Mouse (Mus musculus): ENCODE measurements around the gene Rin1. TPM values are rescaled to one million over a fixed set of nuclear protein-coding genes. Genes with fewer than 3 reads are reported as not detected.

The Rin1 gene
- total and polyA plus RNA-seq, 3 experiments, result 0.13 to 0.89 (median 0.47) TPM

DNA sequence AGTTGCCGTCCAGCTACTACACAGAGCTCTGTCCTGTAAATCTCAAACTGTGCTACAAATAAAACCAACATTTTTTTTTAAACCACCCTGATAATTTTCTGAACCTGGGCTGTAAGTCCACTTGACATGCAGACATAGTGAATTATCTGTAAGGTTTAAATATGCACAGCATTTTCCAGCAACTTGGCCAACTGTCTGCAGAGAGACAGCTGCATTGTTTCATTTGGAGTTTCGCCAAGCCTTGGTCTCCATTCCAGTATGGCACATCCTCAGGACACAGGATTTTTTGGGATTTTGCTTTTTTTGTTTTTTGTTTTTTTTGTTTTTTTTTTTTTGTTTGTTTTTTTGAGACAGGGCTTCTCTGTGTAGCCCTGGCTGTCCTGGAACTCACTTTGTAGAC is 28.9 kb upstream of the Rin1 start:
- H3K9me3 ChIP-seq (replicated peaks; ENCODE audit: low read length), result no peaks in the 10 kb centered on the region
- no peak overlapping the region for H3K4me3 ChIP-seq (replicated peaks in 1 of 3; ENCODE audit: low read depth in 2 of 3, low read length in 2 of 3, poor library complexity in 1 of 3)
- no peaks in the 10 kb centered on the region for H3K79me2 ChIP-seq (replicated peaks; ENCODE audit: control insufficient read depth, extremely low read depth, insufficient read depth, poor library complexity, severe bottlenecking)
- H3K4me1 ChIP-seq (ENCODE audit: control insufficient read depth in 1 of 2, insufficient read depth in 2 of 2), result peaks cover 10 to 27% of the 10 kb centered on the region in 2 experiments
- dilution Hi-C loops (cut with MboI; ENCODE audit: extremely low pct_ligation_motif_present, extremely low pct_unique_long_range_greater_than_20kb, low sequenced_read_pairs), result no loop called here
- DNase-seq (ENCODE audit: extremely low read depth), result no peak
- peaks cover 6% of the 10 kb centered on the region for H3K27me3 ChIP-seq (replicated peaks)
- H3K36me3 ChIP-seq (replicated peaks in 1 of 2; ENCODE audit: control insufficient read depth in 1 of 2, insufficient read depth in 1 of 2, low read length in 1 of 2), result peaks cover 0 to 6% of the 10 kb centered on the region in 2 experiments
- in situ Hi-C loops (cut with MboI; ENCODE audit: low pct_ligation_motif_present, low pct_unique_long_range_greater_than_20kb, low sequenced_read_pairs), result no loop called here
- no peak overlapping the region for H3K4me2 ChIP-seq (ENCODE audit: insufficient read depth, low read depth, poor library complexity, severe bottlenecking)
- H3K27ac ChIP-seq (ENCODE audit: insufficient read depth, low read depth), result no peak overlapping the region
- TF ChIP-seq CTCF (conservative IDR thresholded peaks at IDR 0.05 in 1 of 2, IDR thresholded peaks at IDR 0.05 in 1 of 2; ENCODE audit: low read depth in 2 of 2, low read length in 2 of 2) (no peak), MYC (IDR thresholded peaks at IDR 0.05; ENCODE audit: low read depth, low read length) (no peak), HCFC1 (IDR thresholded peaks at IDR 0.05; ENCODE audit: low read depth, low read length) (no peak), GABPA (IDR thresholded peaks at IDR 0.05; ENCODE audit: insufficient replicate concordance, low read depth, low read length) (no peak), KAT2A (IDR thresholded peaks at IDR 0.05; ENCODE audit: insufficient replicate concordance, low read length) (no peak), ZMIZ1 (IDR thresholded peaks at IDR 0.05; ENCODE audit: low read depth, low read length) (no peak), USF1 (IDR thresholded peaks at IDR 0.05; ENCODE audit: low read depth, low read length) (no peak), CHD2 (IDR thresholded peaks at IDR 0.05; ENCODE audit: low read length) (no peak), MEF2A (IDR thresholded peaks at IDR 0.05; ENCODE audit: borderline replicate concordance, low read depth, low read length) (no peak), NRF1 (IDR thresholded peaks at IDR 0.05; ENCODE audit: low read depth, low read length) (no peak), SIN3A (IDR thresholded peaks at IDR 0.05; ENCODE audit: low read length) (no peak), MXI1 (IDR thresholded peaks at IDR 0.05; ENCODE audit: low read depth, low read length) (no peak), ZKSCAN1 (IDR thresholded peaks at IDR 0.05; ENCODE audit: borderline replicate concordance, low read depth, low read length) (no peak), TCF12 (IDR thresholded peaks at IDR 0.05; ENCODE audit: low read depth, low read length) (no peak)
- H3K9ac ChIP-seq (ENCODE audit: insufficient read depth, low read depth), result no peak overlapping the region

DNA sequence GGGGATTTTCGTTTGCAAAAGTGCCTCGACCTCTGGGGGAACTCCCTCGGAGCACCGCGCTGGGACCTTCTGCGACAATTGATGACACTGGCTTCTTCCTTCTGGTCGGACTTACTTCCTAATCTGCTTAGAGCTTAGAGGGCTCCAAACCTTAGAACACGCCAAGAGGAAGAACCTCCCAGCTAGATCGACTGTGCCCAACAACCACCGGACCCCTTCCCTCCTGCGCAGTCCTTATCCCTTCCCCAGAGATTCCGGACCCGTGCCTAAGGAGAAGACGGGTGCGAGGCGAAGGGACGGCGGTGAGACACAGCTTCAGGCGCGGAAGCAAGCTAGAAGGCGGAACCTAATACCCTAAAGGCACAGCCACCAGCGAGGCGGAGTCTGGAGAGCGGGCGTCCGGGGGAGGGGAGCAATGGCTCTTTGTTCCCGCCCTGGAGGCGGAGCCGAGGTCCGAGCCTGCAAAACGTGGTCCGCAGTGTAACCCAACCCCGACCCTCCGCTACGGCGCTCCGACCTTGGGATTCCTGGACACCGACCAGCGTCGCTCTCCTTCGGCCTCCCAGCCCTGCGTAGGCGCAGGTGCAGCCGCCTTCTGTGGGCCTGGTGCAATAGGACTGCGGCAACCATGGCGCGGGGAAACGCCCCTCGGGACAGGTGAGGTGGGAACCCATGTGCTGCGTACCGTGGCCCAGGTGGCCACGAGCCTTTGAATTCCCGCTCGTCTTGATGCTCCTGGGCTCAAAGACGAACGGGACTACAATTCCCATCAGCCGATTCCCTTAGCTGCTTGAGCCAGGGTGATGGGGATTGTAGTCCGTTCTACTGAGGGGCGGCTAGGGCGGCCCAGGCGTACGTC is 26.4 kb upstream of the Rin1 start, which contains the start of gene Slc29a2:
TSS of gene Slc29a2 (plus strand) at position 240 of the 859 bp plus-strand sequence.
- H3K36me3 ChIP-seq (replicated peaks in 1 of 2; ENCODE audit: control insufficient read depth in 1 of 2, insufficient read depth in 1 of 2, low read length in 1 of 2), result peaks cover 8 to 28% of the 10 kb centered on the region in 2 experiments
- H3K4me1 ChIP-seq (ENCODE audit: control insufficient read depth in 1 of 2, insufficient read depth in 2 of 2), result peaks cover 10 to 14% of the 10 kb centered on the region in 2 experiments
- H3K27me3 ChIP-seq (replicated peaks), result peaks cover 4% of the 10 kb centered on the region
- peak; percentile 80 for TF ChIP-seq ELF1 (IDR thresholded peaks at IDR 0.05; ENCODE audit: low read depth, low read length)
- peak; percentile 82 for TF ChIP-seq MXI1 (IDR thresholded peaks at IDR 0.05; ENCODE audit: low read depth, low read length)
- no peak for TF ChIP-seq CTCF (conservative IDR thresholded peaks at IDR 0.05 in 1 of 2, IDR thresholded peaks at IDR 0.05 in 1 of 2; ENCODE audit: low read depth in 2 of 2, low read length in 2 of 2)
- TF ChIP-seq ZMIZ1 (IDR thresholded peaks at IDR 0.05; ENCODE audit: low read depth, low read length), result peak; percentile 90
- TF ChIP-seq KAT2A (IDR thresholded peaks at IDR 0.05; ENCODE audit: insufficient replicate concordance, low read length), result no peak
- TF ChIP-seq ETS1 (conservative IDR thresholded peaks at IDR 0.05; ENCODE audit: low read depth, low read length), result no peak
- TF ChIP-seq MEF2A (IDR thresholded peaks at IDR 0.05; ENCODE audit: borderline replicate concordance, low read depth, low read length), result no peak; the same call in 1 of the 2 replicates
- TF ChIP-seq TBP (conservative IDR thresholded peaks at IDR 0.05; ENCODE audit: low read depth, low read length), result peak; percentile 60
- peak; percentile 79; the same call in 1 of the 2 replicates for TF ChIP-seq POLR2AphosphoS2 (IDR thresholded peaks at IDR 0.05; ENCODE audit: low read depth, low read length)
- TF ChIP-seq ZNF384 (IDR thresholded peaks at IDR 0.05; ENCODE audit: low read depth, low read length), result no peak
- TF ChIP-seq MYC (IDR thresholded peaks at IDR 0.05; ENCODE audit: low read depth, low read length), result peak; percentile 85
- TF ChIP-seq HCFC1 (IDR thresholded peaks at IDR 0.05; ENCODE audit: low read depth, low read length), result peak; percentile 83
- TF ChIP-seq E2F4 (IDR thresholded peaks at IDR 0.05; ENCODE audit: insufficient replicate concordance, low read depth, low read length), result 0 out of 2 replicates have a peak, but pooled peaks have one; percentile 48
- peak; percentile 68 for TF ChIP-seq MAX (IDR thresholded peaks at IDR 0.05; ENCODE audit: low read length)
- no peak; the same call in 1 of the 2 replicates for TF ChIP-seq NRF1 (IDR thresholded peaks at IDR 0.05; ENCODE audit: low read depth, low read length)
- peak; percentile 97 for TF ChIP-seq POLR2A (IDR thresholded peaks at IDR 0.05; ENCODE audit: low read depth, low read length)
- peak; percentile 97 for TF ChIP-seq NELFE (IDR thresholded peaks at IDR 0.05; ENCODE audit: low read depth, low read length)
- TF ChIP-seq UBTF (IDR thresholded peaks at IDR 0.05; ENCODE audit: low read depth, low read length), result peak; percentile 71; the same call in 1 of the 2 replicates
- no peaks in the 10 kb centered on the region for H3K9me3 ChIP-seq (replicated peaks; ENCODE audit: low read length)
- dilution Hi-C loops (cut with MboI; ENCODE audit: extremely low pct_ligation_motif_present, extremely low pct_unique_long_range_greater_than_20kb, low sequenced_read_pairs) (no loop called here), in situ Hi-C loops (cut with MboI; ENCODE audit: low pct_ligation_motif_present, low pct_unique_long_range_greater_than_20kb, low sequenced_read_pairs) (no loop called here)
- peak within 1 kb of the TSS; percentile 18; the same call in 1 of the 2 replicates for H3K9ac ChIP-seq (ENCODE audit: insufficient read depth, low read depth)
- peak; percentile 90 for DNase-seq (ENCODE audit: extremely low read depth)
- peak within 1 kb of the TSS; percentile 76 for H3K27ac ChIP-seq (ENCODE audit: insufficient read depth, low read depth)
- H3K79me2 ChIP-seq (replicated peaks; ENCODE audit: control insufficient read depth, extremely low read depth, insufficient read depth, poor library complexity, severe bottlenecking), result no peaks in the 10 kb centered on the region
- H3K4me3 ChIP-seq (replicated peaks in 1 of 3; ENCODE audit: low read depth in 2 of 3, low read length in 2 of 3, poor library complexity in 1 of 3), result peak within 1 kb of the TSS; percentile 67 to 89 (median 69)
- peak within 1 kb of the TSS; percentile 79 for H3K4me2 ChIP-seq (ENCODE audit: insufficient read depth, low read depth, poor library complexity, severe bottlenecking)

All from CH12.LX (cell line).